Mouse (Mus musculus): ENCODE measurements at regions not wholly inside any gene's neighbourhood (a gene's known extent, or its start where the extent isn't known, plus 50 kb on each side); places are given as distances from the start of the nearest gene placed in this dataset.
"Not testable (repeated sequence)": the region's sequence is repeated elsewhere in the genome, so short reads cannot be mapped to it uniquely, and the experiment has no call there.

GRCm38 (mm10) chr1:136680173-136680572, 55.5 kb downstream of the Zfp281 start:
- no peak for DNase-seq

DNA sequence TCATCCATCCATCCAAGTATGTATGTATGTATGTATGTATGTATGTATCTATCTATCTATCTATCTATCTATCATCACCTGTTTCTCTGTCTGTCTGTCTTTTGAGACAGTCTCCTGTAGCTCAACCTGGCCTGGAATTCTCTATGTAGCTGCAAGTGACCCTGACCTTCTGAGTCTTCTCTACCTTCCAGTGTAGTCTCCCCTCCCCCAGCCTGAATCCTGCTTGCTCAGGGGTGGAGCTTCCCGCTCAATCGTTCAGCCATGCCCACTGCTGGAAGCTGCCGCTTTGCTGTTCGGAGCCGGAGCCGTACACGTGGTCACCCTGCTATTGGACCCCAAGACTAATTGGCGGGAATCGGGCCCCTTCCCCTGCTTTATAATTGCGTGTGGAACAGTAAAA, 57.6 kb downstream of the Zfp281 start:
- not testable (repeated sequence) for DNase-seq

- DNase-seq: no peak
These were observed 58.4 kb downstream of the Zfp281 start for GRCm38 (mm10) chr1:136683061-136683531.

DNA sequence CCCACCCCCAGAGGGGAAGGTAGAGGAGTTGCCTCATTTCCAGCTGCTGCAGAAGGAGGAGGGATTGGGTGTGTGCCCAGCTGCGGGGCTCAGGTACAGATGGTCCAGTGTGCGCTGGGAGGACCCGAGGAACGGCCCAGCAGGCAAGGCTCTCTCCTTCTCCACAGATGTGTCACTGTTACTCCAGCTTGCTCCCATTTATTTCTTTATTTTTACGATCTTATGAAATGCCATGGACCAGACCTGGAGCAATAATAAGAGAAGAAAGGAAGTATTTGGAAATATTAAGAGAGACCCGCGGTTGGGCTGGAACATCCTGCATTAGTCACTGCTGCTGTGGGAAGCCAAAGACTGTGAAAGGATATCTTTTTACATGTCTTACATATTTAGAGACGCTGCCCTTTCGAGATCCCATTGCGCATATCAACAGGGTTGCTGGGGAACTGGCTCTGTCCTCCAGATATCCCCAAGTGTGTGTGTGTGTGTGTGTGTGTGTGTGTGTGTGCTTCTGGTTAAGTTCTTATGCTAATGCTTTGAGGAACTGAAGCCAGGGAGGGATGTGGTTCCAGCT, 58.9 kb downstream of the Zfp281 start:
- DNase-seq: no peak

DNA sequence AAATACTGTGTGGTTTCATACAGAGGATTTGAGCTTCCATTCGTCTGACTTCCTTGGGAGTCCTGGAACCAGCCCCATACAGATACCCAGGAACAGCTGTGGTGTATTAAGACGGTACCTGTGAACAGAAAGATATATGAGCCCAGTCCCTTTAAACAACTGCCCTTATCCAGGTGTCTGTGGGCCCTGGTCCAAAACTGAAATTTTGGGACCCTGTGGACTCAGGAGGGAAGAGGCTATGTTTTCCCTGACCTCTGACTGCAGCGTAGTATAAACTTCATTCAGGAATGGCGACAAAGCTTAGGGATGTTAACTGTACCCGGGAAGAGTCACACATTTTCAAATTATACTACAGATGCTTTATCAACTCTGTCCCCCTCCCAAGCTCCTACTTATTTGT, 59.8 kb downstream of the Zfp281 start:
- no peak for DNase-seq

DNA sequence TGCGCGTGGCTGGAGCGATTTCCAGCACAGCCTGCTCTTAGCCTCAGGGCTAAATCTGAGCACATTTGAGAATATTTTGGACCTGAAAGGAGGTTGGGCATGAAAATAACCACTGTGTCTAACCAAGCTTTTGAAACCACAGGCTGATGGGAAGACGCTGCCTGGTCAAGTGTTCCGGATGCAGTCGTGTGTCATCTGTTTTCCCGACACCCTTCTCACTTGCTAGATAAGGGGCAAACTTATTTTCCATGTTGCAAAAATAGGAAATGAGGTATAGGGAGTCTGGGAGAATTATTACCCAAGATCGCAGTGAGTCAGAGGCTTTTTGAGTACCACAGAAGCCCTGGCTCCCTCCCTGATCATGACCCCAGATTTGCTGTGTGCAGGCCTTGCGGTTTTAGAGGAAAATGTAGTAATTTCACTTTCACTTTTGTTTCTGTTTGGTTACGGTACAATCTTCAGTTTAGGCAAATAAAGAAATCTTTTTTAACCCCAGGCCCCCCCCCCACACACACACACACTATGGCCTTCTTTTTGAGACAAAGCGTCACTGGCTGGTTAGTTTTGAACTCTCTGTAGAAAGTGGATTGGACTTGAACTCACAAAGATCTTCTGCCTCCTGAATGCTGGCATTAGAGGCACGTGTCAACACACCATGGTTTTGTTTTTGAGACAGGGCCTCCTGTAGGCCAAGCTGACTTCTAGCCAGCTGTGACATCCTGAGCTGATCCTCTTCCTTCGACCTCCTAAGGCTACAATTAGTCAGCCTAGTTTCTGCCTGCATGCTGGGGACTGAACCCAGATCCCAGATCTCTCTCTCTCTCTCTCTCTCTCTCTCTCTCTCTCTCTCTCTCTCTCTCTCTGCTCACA, 60.7 kb downstream of the Zfp281 start:
- DNase-seq: no peak

- DNase-seq: no peak
These were observed 61.8 kb downstream of the Zfp281 start for GRCm38 (mm10) chr1:136686467-136686866.

DNA sequence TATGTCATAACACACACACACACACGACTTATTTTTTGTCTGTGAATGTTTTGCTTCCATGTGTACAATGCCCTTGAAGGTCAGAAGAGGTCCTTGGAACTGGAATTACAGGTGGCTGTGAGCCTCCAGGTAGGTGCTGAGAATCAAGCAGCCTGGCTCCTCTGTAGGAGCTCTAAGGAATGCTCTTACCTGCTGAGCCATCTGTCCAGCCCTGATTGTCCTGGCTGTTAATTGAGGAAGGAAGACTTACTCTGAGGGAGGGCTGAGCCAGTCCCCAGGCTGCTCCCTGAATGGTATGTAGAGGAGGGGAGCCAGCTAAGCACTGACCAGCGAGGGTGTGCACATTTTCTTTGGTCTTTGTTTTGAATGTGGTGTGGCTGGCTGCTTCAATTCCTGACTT, 65.4 kb downstream of the Zfp281 start:
- peak; percentile 25 to 39 for DNase-seq

DNA sequence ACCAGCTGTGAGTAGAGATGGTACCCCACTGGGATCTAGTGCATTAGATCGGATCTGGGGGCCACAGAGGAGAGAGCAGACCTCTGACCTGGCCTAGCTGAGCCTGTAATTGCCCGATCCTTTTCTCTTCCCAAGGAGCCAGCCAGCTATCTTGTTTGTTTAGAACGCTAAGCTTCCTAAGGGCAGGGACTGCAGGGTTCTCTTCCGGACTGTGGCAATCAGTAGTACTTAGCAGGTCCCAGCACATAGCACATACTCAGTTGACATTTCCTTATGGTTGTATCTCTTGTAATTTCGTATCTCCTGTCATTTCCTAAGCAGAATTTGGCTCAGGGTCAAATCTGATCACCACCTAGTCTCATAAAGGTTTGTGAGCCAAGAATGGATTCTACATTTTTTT, 68.7 kb downstream of the Zfp281 start:
- no peak for DNase-seq

- DNase-seq: no peak
These were observed 70.3 kb downstream of the Zfp281 start for GRCm38 (mm10) chr1:136694983-136695382.

DNA sequence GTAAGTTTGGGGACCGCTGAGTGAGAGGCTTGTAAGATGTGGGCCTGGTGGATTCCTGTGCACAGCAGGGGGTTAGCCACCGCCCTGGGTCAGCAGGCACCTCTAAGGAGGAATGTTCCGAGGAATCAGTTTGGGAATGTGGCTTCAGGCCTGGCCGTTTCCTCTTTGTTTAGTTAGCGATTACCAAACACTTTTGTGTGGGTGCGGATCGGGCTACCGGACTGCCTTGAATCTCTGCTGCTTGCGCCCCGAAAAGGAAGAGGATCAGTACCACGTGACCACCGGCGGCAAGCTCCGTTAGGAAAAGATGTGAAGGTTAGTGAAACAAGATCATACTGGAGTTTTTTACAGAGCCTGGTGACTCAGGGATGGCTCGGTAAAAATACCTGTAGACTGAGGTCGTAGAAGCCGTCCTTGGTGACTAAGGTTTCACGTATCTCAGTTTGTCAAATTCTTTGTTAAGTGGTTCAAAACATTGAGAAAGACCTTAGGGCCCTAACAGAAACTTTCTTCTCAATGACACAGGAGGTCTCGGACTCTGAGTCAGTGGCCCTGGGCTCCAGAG, 71.5 kb downstream of the Zfp281 start:
- no peak for DNase-seq

DNA sequence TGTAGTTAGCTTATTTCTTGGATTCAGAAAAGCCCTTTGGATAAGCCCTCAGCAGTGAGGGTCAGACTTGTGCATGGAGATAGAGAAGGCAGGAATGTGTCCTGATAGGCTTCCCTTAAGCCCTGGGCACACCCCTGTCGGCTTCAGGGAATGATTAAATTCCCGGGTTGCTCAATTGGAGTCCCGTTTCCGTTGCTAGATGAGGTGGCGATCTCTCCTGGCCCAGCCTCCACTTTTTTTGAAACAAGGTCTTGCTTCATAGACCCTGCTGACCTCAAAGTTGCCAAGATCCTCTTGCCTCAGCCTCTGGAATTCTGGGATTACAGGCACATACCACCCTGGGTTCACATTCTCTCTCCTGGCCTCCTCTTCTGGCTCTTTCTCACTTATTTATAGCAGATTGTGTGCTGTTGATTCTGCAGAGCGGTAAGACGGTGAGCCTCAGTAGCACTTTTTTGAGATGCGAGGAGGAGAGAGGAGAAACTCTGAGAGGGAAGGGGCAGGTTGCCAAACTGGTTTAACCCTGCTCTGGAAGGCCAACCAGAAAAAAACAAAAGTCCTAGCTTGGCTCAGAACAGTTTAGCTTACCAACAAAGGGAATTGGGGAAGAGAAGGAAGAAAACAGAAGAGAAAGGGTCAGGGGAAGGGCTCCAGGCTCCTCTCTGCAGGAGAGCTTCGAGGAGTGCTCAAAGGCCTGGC, 73.9 kb downstream of the Zfp281 start:
- DNase-seq: no peak

GRCm38 (mm10) chr1:136699153-136699524, 74.4 kb downstream of the Zfp281 start:
- no peak for DNase-seq

DNA sequence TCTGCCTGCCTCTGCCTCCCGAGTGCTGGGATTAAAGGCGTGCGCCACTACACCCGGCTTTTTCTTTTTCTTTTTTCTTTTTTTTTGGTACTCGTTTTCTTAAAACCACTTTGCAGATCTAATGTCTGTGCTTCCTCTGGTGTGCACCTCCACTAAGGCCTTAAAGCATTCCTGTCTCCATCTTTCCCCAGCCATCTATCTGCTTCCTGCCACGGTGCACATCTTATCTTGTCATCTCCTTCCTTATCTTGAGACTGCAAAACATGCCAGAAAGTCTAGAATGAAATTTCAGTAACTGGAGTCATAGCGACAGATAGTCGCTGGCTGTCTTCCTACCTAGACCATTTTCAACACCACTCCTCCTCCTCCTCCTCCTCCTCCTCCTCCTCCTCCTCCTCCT, 74.9 kb downstream of the Zfp281 start:
- no peak for DNase-seq

DNA sequence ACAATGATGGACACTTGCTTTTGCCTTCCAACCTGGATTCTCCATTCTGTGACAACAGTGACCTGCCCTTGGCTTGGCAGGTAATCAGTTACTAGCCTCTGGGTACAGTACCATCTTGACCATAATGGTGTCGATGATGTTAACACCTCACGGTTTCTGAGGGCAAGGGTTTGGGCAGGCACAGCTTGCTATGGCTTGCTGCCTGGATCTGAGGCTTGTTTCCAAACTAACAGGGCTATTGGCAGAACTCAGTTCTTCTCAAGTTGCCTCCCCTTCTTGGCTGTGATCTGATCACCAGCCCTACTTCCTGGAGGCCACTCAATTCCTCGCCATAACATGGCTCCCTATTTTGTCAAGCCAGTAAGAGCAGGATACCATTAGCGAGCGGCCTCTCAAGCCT, 79.4 kb downstream of the Zfp281 start:
- no peak for DNase-seq

GRCm38 (mm10) chr1:136706509-136706908, 81.8 kb downstream of the Zfp281 start:
- no peak for DNase-seq

DNA sequence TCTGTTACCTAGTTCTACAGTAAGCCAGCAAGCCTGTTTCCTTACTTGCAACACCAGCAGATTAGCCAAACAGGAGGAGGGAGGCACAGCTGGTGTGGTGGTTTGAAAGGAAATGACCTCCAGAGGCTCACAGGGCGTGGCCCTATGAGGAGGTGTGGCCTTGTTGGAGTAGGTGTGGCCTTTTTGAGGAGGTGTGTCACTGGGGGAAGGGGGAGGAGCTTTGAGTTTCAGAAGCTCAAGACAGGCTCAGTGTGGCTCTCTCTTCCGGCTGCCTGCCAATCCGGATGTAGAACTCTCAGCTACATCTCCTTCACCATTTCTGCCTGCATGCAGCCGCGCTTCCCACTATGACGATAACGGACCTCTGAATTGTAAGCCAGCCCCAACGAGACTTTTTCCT, 82.7 kb downstream of the Zfp281 start:
- no peak for DNase-seq

DNA sequence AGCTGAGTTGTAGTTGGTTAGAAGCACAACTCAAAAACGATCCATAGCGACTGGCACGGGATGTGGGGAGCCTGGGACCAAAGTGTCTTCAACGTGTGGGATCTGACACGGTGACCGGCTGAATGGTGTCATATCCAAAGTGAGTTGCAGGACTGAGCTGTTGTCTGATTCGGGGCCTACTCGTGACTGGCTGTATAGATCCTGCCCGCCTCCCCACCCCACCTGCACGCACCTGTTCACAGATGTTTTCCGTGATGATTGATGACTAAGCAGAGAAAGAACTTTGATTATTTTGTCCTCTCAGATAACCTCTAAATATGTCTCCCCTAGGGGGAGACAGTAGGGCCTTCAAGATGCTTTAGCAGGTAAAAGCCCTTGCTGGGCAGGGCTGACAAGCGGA, 83.2 kb downstream of the Zfp281 start:
- no peak for DNase-seq

DNA sequence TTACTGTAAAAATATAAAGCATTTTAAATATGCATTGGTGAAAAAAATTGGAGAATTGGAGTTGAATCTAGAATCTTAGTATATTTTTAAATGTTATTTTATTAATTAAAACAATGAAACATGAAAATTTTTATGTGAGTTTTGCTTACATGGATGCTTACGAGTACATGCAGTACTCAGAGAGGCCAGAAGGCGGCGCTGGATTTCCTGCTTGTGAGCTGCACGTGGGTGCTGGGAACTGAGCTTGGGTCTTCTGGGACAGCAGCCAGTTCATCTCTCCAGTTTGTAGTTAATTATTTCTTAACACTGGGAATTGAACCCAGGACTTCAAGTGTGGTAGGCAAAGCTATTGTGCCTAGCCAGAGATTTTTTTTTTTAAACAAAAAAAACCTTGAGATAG, 85.5 kb downstream of the Zfp281 start:
- DNase-seq: no peak

GRCm38 (mm10) chr1:136711243-136711642, 86.5 kb downstream of the Zfp281 start:
- no peak for DNase-seq

DNA sequence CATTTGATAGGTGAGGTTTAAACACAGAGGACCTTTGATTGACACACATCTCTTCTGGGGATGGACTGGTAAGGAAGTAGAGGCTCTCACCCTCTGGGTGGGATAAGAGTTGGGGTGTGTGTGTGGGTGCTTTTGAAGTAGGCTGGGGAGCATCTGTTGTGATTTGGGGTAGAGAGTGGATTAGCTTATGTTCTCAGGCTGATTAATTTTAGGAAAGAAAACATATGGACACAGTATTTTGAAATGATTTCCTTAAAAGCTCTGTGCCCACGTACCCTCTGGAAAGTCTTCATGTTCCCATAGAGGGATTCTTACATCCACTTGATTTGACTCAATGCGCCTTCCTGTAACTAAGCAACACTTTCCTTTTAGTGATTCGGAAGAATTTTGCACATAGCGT, 89.4 kb downstream of the Zfp281 start:
- DNase-seq: no peak

DNA sequence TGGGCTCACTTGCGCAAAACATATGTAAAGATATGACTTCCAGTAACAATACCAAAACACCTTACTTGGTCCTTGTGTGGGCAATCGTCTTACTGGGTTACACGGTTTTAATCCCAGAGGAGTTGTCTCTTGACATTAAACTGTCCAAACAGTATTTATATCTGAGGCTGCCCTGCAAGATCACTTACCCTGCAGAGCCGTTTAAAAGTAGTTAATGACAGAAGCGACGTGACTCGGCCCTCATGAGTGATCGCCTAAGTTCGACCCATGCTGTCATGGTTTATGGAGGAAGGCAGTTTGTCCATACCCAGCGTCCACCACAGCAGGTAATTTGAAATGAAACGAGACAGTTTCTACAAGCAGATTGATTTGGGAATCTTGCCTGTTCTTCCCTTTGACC, 90.3 kb downstream of the Zfp281 start:
- no peak for DNase-seq

DNA sequence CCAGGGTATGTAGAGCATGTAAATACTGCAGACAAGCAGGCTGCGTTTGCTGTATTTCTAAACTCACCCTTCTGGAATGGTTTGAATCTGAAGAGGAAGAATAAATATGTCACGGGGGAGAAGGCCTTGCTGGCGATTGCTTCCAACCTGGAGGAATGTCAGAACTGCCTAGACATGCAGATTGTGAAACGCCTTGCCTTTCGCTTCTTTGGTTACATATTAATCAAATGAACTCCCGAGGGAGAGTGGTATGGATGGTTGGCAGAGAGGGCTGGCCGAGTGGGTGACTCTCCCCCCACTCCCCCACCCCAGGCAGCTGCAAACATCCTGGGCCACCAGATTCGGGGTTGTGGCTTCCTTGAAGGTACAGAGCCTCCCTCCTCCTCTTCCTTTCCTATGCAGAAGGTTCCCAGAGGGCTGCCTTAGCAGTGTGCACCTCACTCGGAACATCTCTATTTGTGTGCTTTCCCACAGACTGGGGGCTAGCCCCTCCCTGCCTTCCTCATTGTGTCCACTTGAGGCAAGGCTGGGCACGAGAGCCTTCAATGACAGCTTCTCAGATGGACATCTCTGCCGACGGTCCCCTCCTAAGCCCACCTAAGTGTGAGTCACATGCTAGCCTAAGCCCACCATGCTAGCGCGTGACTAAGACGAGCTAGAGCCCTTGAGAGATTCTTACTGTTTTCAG, 93.3 kb downstream of the Zfp281 start:
- DNase-seq: no peak
